Mouse (Mus musculus): Measurements from ENCODE around the gene Plekha3.

The Plekha3 gene

GRCm38 (mm10) chr2:76674725-76675427 is at the start of gene Plekha3:
Gene Plekha3 (plus strand): TSS chr2:76675281.
- peak; percentile 80 to 87 for DNase-seq (ENCODE audit: low spot score in 2 of 2)

- no peak for DNase-seq (ENCODE audit: low spot score in 2 of 2)
Measured at GRCm38 (mm10) chr2:76630293-76630692, 44.8 kb upstream of the Plekha3 start.

- DNase-seq (ENCODE audit: low spot score in 2 of 2), result no peak
Measured at GRCm38 (mm10) chr2:76631600-76631999, 43.5 kb upstream of the Plekha3 start.

GRCm38 (mm10) chr2:76639637-76640036 is 35.4 kb upstream of the Plekha3 start:
- DNase-seq (ENCODE audit: low spot score in 2 of 2), result no peak

GRCm38 (mm10) chr2:76643801-76644200 is 31.3 kb upstream of the Plekha3 start:
- no peak for DNase-seq (ENCODE audit: low spot score in 2 of 2)

GRCm38 (mm10) chr2:76647441-76647869 is 27.6 kb upstream of the Plekha3 start:
- DNase-seq (ENCODE audit: low spot score in 2 of 2), result no peak

- DNase-seq (ENCODE audit: low spot score in 2 of 2), result peak; percentile 92 to 94
Measured at GRCm38 (mm10) chr2:76647883-76648570, 27.1 kb upstream of the Plekha3 start, which contains the start of the genes Prkra and Pjvk. Gene Prkra (minus strand): TSS chr2:76648015. Gene Pjvk (plus strand): TSS chr2:76648476.

GRCm38 (mm10) chr2:76648666-76649141 is 26.4 kb upstream of the Plekha3 start:
- DNase-seq (ENCODE audit: low spot score in 2 of 2), result no peak

- no peak for DNase-seq (ENCODE audit: low spot score in 2 of 2)
Measured at GRCm38 (mm10) chr2:76653070-76653469, 22.0 kb upstream of the Plekha3 start.

GRCm38 (mm10) chr2:76654646-76655045 is 20.4 kb upstream of the Plekha3 start:
- DNase-seq (ENCODE audit: low spot score in 2 of 2), result no peak

GRCm38 (mm10) chr2:76655444-76655843 is 19.6 kb upstream of the Plekha3 start:
- no peak for DNase-seq (ENCODE audit: low spot score in 2 of 2)

- DNase-seq (ENCODE audit: low spot score in 2 of 2), result no peak
Measured at GRCm38 (mm10) chr2:76655982-76656381, 19.1 kb upstream of the Plekha3 start.

GRCm38 (mm10) chr2:76658551-76658950 is 16.5 kb upstream of the Plekha3 start:
- no peak for DNase-seq (ENCODE audit: low spot score in 2 of 2)

- no peak for DNase-seq (ENCODE audit: low spot score in 2 of 2)
Measured at GRCm38 (mm10) chr2:76659419-76659818, 15.7 kb upstream of the Plekha3 start.

- DNase-seq (ENCODE audit: low spot score in 2 of 2), result no peak
Measured at GRCm38 (mm10) chr2:76665531-76665930, 9.6 kb upstream of the Plekha3 start.

- peak in 1 of 2 experiments; percentile 29 for DNase-seq (ENCODE audit: low spot score in 2 of 2)
Measured at GRCm38 (mm10) chr2:76667200-76667599, 7.9 kb upstream of the Plekha3 start.

GRCm38 (mm10) chr2:76671641-76672040 is 3.4 kb upstream of the Plekha3 start:
- no peak for DNase-seq (ENCODE audit: low spot score in 2 of 2)

- DNase-seq (ENCODE audit: low spot score in 2 of 2), result no peak
Measured at GRCm38 (mm10) chr2:76672134-76672745, 2.8 kb upstream of the Plekha3 start.

- DNase-seq (ENCODE audit: low spot score in 2 of 2), result peak; percentile 80 to 87
Measured at GRCm38 (mm10) chr2:76672966-76673392, 2.1 kb upstream of the Plekha3 start, which contains the start of gene Fkbp7. Gene Fkbp7 (minus strand): TSS chr2:76673116.

- DNase-seq (ENCODE audit: low spot score in 2 of 2), result no peak
Measured at GRCm38 (mm10) chr2:76673472-76674081, 1.5 kb upstream of the Plekha3 start.

GRCm38 (mm10) chr2:76675451-76675850 is 370 bp downstream of the Plekha3 start:
- DNase-seq (ENCODE audit: low spot score in 2 of 2), result no peak

- DNase-seq (ENCODE audit: low spot score in 2 of 2), result no peak
Measured at GRCm38 (mm10) chr2:76675949-76676348, 868 bp downstream of the Plekha3 start.

Measured in frontal cortex, postnatal 36 days (tissue).